Mouse (Mus musculus): ENCODE measurements around the gene Pttg1ip.

Pttg1ip gene

GRCm38 (mm10) chr10:77636234-77636922, 54.9 kb downstream of the Pttg1ip start:
- no peak for DNase-seq (ENCODE audit: low read depth, low spot score)

- DNase-seq (ENCODE audit: low read depth, low spot score) = no peak
Observed at GRCm38 (mm10) chr10:77638956-77639355, 57.4 kb downstream of the Pttg1ip start.

- DNase-seq (ENCODE audit: low read depth, low spot score) = no peak
Observed at GRCm38 (mm10) chr10:77643160-77643559, 61.6 kb downstream of the Pttg1ip start.

GRCm38 (mm10) chr10:77645571-77645970, 64.1 kb downstream of the Pttg1ip start:
- no peak for DNase-seq (ENCODE audit: low read depth, low spot score)

- DNase-seq (ENCODE audit: low read depth, low spot score) = no peak
Observed at GRCm38 (mm10) chr10:77647461-77647860, 65.9 kb downstream of the Pttg1ip start.

GRCm38 (mm10) chr10:77647901-77648300, 66.4 kb downstream of the Pttg1ip start:
- DNase-seq (ENCODE audit: low read depth, low spot score) = no peak
